Mouse (Mus musculus) fat pad, adult 2 months (tissue): ENCODE measurements around the gene Mctp1.

Experiments used
- DNase-seq: peaks from one replicate; pipeline ENCODE4 v3.0.0-alpha.2; 2011; ENCODE audit warnings: low read depth, low spot score; ENCODE audit errors: extremely low read depth

The Mctp1 gene

DNA sequence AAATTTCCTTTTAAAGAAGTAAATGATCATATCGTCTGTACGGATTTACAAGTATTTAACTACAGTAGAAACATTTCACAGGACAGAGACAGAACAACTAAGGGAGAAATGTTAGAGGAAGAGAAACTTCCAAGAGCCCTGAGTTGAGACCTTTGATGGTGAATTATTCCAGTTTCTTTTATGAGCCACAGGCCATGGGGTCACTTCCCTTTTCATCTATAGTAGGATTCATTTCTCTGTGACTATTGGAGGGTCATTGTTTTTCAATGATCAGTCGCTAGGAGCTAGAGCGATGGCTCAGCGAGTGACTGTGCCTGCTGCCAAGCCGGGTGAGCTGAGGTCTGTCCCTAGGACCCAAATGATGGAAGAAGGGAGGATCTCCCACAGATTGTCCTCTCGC, 212.7 kb downstream of the Mctp1 start:
- DNase-seq = no peak

DNA sequence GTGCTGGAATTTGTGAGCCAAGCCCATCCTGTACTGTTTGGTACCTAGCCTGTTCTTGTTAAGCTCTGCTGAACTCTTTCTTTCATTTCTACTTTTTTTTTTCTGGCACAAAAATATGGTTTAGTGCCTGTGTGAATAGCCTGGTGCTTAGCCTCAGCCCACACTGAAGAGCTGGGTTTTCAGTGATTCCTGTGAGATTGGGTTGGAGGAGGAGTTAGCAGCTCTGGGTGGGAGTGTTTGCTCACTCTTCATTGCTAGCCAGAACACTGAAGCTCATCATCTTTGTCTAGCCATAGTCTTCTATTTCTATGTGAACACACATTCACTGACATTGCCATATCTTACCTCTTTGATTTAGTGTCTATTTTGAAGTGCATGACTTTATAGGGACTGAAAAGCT, 225.1 kb downstream of the Mctp1 start:
- DNase-seq = no peak

DNA sequence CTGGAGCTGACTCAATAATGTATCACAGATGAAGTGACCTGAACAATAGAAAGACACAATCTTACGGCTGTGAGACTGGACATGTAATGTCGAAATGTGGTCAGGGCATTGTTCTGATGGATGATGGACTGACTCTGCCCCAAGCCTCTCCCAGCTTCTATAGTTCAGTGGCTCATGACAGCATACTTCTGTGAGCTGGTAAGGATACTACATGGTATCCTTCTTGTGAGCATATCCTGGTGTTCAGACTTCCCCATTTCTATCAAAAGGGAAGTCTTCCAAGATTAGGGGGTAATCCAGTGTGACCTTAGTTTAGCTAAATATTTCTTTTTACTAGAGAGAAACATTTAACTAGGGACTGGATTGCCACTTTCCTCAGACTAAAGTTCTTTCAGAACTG, 227.2 kb downstream of the Mctp1 start:
- DNase-seq = no peak

DNA sequence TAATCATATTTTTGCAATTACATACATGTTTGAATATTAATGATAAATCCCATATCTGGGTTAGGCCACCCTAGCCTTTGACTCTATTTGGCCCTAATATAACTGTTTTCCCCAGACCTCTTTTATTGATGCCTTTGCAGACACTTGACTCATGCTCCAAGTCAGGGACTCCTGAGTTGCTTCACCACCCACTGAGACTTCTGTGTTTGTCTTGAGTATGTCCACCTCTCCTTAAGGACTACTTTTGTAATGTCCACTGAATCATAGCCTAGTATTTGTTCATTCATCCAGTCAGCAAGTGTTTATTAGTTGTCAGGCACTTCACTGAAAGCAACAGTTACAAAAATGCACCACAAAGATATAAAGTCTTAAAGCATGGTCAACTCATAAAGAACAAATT, 235.8 kb downstream of the Mctp1 start:
- DNase-seq = no peak

DNA sequence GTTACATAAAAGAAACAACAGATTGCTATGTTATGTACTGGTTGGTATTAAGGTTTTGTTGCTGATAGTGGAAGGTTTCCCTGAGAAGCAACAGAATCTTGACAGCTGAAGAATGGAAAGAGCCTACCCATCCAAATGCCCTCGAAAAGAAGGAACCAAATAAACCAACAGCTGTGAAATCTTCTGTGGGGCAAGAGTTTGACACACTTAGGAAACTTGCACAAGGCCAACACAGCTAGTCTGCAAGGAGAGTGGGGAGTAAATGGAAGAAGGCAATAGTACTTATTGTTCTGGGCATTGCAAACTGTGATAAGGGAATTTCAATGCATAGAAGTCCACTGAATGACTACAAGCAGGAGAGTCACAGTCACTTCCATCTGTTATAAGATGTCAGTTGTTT, 236.2 kb downstream of the Mctp1 start:
- DNase-seq = no peak

DNA sequence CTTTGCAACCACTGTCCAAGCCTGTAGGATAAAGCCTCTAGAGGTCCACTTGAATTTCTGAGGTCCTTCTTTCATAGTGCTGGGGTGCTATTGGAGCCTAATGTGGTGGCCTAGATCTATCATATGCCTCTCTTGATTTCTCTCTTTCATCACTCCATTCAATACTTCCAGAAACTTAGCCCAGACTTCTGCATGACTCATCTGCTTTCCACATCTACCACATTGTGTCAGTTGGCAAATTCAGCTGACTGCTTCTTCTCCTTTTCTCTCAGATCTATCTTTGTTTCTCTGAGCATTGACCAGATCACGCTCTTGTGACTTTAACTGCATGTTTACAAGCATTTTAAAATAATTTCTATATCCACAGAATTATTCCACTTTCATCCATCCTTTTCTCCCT, 249.4 kb downstream of the Mctp1 start:
- no peak for DNase-seq

DNA sequence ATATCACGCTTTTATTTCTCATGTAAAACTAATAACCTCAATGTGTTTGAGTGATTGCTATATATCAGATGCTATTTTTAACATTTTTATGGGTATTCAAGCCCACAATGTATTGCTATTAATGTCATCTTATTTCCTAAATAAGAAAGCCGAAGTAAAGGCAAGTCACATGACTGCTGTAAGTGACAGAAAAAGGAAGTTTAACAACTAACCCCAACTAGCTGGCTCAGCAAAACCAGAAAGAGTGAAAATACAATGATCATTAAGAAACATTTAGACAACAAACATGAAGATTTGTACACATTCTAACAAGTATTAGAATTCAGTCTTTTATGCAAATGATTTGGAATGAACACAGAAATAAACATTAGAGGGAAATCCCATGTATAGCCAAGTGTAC, 253.9 kb downstream of the Mctp1 start:
- DNase-seq = no peak

DNA sequence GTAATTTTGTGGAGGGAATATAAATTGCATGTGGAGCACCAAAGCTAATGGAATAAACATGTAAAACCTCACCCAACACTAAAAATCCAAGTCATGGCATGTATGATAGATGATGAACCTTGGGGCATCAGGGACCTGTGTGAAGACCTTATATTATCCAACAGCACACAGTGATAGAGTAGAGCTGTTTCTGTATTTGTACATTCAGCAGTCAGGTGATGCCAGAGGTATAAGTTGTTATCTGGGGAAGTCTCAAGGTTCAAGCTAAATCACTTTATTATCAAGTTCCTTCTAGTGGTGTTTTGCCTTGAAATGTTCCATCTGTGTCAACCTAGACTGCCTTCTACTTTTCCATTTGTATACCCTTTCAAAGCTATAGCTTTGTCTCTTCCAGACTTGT, 275.2 kb downstream of the Mctp1 start:
- DNase-seq = no peak

DNA sequence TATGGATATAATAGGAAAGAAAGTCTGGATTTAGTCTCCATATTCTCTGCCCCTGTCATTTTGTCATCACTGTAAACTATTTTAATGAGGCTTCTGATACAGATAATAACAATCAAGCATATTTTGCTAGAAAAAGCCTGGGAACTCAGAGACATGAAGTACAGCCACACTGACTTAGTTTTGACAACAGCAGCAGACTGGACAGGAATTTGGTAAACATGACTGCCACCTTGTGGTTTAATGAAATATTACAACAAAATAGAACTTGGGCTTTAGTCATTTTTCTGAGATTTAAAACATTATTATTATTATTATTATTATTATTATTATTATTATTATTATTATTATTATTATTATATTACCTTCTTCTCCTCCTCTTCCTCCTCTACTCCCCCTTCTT, 297.0 kb downstream of the Mctp1 start:
- DNase-seq = no peak

DNA sequence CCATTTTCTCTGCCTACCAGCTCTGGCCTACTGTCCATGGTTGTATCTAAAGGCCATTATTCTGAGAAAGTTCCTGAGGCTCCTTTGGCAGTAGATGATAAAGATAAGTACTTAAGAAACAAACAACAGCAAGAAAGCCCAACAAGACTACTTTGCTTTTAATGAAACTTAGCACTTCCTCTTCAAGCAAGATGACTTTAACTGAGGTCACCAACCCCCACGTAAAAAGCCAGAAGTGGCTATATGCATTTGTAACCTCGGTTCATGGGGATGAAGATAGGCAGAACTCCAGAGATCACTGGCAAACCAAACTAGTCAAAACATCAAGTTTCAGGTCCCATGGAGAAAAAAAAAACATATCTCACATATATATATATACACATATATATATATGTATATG, 305.0 kb downstream of the Mctp1 start:
- DNase-seq = no peak

DNA sequence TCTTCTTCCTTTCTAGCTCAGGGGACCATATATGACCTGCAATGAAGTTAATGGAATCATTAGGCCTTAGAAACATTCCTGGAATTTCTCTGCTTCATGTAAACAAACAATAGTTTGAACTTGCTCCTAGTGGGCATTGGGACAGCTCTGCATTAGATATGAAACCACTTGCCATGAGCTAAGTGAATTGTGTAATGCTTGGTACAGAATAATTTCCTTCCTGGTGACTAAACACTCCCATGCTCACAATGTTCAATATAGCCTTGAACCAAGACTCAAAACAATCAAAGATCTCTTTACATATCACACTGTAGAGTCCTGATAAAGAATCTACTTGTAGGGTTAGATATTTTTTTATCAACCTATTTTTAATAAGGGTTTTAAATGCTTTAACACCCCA, 305.8 kb downstream of the Mctp1 start:
- DNase-seq = no peak

DNA sequence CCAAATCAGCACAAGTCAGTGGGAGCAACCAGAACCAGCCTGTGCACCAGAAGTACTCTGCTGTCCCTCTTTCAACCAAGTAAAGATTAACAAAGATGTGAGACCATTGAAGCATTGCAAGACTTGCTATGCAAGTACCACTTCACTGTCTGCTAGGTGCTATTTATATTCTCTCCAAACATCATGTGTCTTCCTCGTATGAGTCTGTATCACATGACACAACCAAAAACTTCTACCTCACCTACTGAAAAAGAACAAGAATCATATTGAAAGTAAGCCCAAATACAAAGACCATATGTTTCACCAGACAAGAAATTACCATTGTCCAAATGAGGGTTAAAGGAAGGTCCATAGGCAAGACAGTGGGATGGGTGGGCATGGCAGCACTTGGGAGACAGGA, 306.4 kb downstream of the Mctp1 start:
- DNase-seq = no peak

DNA sequence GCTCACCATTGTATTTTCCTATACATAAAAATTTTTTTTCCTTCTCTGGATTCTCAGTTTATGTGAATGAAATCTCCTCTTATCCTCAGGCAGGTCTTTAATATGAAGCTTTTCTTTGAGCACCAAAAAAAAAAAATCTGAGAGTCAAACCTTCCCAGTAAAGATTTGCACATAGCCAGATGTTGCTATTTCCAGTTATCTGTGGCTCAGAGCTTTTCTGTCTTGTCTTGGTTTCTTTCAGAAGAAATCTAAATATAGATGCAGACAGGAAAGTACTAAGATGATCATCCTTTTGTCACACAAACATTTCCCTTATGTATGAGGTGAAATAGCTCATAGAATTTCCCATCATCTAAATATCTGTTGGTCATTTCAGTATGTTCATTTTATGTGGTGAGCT, 349.7 kb downstream of the Mctp1 start:
- DNase-seq = no peak

DNA sequence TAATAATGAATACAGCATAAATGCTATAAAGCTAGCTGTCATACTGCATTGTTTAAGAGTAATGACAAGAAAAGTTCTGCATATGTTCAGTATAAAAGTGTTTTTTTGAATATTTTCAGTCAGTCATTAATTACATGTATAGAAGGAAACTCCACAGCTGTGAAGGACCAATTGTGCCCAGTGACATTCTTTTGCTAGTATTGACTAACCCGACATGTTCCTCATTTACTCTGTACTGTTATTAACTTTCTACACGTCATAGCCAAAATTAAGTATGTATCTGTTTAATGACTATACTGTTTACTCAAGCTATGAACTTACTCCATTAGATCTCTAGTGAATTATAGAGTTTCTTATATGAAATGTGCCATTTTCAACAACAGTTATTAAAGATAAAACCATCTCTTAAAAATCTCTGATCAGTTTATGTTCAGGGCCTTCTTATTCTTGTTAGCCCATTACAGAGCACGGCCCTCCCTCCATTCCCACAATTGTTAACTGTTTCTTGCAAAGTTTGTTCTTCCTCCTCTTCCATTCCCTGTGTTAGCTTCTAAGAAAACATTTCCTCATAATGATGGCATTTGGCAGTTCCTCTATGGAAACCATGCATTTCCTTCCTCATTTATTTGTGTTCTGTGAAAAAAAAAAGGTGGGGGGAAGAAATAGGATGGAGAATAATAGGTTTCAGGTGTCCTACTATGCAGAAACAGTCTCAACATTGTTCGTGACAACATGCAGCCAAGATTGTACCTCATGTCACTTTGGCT, 366.5 kb downstream of the Mctp1 start:
- no peak for DNase-seq

DNA sequence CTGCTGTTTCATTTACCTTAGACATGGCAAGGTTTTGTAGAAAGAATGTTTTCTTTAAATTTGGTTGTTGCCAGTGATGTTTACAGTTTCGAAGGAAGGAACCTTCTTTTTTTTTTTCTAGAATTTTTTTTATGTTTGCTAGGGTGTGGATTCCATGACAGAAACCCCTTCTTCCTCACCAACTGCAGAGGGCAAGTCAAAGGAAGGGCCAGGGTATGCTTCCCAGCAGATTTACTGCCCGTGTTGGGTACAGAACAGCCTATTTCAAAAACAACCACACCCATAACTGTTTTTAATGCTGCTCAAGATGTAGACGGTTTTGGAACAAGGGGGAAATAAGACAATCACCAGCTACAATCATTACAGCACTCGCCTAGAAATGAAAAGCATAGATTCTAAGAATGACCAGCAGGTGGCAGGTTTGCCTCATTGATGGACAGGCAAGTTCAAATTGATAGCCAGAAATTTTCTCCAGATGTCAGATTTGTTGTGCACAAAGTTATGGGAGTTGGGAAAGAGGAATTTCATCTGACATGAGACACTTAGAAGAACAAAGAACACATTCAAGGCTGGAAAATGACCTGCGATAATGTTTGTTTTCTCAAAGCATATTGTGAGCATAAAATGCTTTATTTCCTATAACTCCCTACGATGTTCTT, 375.6 kb downstream of the Mctp1 start:
- DNase-seq = no peak

DNA sequence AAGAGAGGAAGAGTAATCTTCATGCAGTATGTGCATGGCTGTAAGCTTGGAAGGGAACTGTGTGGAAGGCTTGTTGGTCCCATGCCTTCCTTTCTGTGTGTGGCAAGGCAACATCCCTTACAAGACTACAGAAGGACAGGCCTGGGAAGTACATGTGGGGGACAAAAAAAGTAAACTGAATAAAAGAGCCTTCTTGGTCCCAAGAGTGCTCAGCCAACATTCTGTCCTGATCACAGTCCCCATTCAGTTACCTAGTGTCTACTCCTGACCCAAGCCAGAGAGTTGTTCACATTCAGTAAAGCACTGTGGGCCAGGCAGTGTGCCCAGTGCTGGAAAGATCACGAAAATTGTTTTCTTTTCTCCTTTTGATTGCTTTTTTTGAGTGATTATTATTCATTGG, 415.3 kb downstream of the Mctp1 start:
- DNase-seq = no peak

DNA sequence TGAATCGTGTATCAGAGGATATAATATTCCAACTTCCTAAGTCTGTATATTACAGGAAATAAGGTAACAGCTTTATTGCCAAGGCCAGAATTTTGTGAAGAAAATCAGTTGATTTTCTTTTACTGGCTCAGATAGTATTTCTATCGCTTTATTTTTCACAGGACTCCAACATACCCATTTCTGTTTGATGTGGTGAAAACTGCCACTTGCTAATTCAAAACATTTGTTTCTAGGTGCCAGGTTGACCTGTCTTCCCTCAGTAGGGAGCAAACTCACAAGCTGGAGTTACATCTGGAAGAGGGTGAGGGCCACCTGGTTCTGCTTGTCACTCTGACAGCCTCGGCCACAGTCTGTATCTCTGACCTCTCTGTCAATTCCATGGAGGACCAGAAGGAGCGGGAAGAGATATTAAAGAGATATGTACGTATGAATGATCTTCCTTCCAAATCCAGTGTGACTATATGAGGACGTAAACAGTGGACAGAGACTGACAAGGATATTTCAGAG, 416.8 kb downstream of the Mctp1 start:
- DNase-seq = no peak

DNA sequence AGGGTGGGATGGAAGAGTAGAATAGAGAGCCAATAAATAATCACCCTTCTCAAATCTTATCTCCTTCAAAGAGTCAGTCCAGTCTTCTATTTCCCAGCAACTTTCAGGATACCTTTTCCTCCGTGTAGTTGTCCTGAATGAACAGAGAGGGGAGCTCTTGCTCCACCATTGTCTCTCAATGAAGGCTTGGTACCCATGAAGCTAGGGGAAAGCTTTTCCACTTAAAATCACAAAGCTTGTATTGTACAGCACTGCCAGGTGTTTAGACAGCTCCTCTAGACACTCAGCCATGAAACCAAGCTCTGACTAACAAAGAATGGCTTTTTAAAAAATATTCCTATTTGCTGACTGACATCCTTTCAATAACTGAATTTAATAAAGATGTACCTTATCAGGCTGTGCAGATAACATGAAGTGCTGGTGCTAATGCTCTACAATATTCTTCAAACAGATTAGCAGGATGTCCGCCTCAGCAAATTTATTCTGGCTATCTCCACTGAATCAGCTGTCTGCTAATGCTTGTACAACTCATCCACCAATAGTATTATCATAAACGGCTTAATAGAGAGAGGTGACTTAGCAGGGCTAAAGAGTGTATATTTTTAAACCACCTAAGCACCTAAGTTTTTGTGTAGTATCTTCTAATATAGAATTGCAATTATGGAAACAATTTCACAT, 417.9 kb downstream of the Mctp1 start:
- no peak for DNase-seq

DNA sequence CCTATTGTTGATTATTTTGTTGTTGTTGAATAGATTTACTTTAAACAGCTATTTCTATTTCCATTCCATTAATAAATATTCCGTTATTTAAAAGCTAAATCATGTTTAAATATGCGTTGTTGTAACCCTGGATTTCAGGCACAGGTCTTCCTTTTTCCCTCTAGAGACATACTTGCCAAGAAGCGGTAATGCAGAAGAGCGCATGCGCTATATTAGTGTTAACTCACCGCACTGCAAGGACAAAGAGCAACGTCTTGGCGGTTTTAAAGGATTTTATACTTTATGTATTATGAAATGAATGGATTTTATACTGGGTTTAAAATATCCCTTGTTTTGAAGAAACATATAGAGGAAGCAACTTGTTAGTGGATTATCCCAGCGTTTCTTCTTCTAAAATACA, 418.6 kb downstream of the Mctp1 start:
- DNase-seq = no peak

DNA sequence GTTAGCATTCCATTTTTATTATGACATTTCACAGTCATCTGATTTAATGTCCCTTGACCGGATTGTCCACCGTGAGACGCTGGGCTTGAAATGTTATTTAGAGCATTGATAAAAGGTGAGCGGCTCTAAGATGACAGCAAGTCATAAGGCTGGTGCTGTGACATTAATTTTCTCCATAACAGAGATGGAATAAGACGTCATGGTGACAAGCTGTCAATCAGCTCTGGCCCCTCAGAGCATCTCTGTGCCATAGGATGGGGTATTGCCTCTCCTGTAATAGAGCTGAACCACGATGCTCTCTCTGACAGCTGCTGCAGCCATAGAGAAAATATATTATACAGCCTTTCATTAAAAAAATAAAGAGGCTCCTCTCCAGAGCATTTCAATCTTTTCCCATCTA, 419.5 kb downstream of the Mctp1 start:
- DNase-seq = no peak

DNA sequence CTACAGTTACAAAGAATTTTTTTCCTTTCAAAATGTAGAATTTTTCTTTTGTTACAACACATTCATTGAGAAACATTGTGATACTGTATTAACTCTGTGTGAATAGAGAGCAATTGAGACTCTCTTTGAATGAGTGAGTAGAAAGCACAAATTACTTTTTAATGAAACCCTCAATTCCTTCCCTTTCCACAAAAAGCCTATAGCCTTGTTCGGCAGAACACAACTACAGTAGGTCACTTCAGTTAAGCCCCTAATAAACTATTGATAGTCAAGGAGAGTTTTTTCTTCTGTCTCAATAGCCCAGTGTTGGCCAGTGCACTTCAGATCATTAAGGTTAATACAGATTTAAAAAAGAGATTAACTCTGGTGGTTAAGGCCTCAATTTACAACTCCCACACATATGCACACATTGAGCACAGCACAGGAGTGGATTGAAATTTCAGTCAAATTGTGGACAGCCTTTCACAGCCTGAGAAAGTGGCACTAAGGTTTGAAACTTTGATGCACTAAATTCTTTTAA, 424.6 kb downstream of the Mctp1 start:
- no peak for DNase-seq

DNA sequence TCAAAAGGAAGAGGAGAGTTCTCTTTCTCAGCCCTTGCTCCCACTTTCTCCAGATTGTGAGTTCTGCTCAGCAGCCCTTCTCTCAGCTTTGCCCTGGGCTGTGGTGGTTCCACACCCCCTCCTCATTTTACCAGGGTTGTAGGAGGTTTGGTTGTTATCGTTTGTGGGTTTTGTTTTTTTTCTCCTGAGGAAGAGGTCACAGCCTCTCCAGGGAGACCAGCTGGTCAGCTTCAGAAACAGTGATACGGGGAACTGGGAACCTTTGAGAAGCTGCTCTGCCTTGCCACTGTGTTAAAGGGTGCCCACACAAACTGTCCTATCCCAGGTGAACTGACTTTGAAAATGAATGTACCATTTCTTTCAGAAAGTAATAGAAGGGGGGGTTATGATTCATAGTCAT, 425.5 kb downstream of the Mctp1 start:
- DNase-seq = no peak
